Mouse (Mus musculus) CH12F3 (cell line): ENCODE results near the gene Top2b.

Experiments used
- in situ Hi-C: fragments of 300-500 bp; cut with MboI; formaldehyde crosslinking; loops from 2 replicates; pipeline ENCODE4 v1.14.3; 2020; ENCODE audit warnings: low sequenced_read_pairs

Top2b gene

GRCm38 (mm10) chr14:16405187-16405586, 40.2 kb downstream of the Top2b start:
- in situ Hi-C loops, result no loop called here

DNA sequence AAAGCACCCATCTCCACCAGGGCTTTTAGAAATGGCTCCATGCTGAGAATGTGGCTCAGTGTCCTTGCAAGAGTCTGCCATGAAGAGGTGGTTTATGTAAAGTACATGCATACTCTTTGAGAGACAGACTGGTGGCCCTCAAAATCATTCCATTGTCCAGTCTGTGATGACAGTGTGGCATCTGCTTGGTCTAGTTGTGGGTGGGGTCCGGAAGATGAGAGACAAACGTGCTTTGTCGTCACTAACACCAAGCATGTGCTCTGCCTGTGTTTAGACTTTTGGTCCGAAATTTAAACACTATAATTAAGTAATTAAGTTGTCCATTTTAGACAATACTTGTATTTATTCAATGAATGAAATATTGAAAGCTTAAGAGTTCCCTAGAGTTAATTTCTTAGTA, 49.2 kb downstream of the Top2b start:
- in situ Hi-C loops, result no loop called here

DNA sequence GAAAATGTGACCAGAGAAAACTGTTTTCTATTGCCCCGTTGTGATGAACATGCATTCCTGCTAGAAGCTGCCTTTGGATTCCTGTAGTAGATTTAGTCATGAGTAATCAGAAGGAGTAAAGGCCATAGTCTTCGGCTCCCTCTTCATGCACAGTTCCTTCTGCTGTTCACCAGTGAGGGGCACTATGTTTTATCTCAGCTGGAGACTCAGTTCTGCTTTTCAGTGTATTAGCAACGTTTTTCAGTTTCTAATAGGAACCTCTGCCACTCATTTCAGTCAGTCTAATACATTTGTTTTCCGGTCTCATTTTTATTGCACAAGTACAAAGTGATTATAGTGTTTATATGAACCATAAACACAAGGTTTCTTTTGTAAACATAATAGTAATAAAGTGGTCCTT, 62.6 kb downstream of the Top2b start:
- in situ Hi-C loops, result no loop called here

GRCm38 (mm10) chr14:16431941-16432499, 67.0 kb downstream of the Top2b start:
- in situ Hi-C loops, result no loop called here

DNA sequence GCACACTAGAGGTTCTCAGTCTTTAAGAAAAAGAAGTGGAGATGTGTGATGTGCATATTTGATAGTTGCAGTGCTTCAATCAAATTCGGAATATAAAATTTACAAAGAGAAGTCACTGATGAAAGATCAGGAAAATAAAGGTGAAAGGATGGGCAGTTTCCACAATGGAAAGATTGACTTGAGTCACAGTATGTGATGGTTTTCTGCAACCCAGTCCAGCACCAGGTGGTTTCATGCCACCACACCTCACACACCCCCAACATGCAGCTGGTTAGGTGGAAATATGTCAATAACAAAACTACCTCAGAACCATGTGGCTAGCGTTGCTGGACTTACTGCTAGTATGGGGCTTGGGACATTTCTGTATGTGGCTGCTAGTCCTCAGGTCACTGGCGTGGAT, 67.6 kb downstream of the Top2b start:
- in situ Hi-C loops, result no loop called here

GRCm38 (mm10) chr14:16433206-16433605, 68.2 kb downstream of the Top2b start:
- in situ Hi-C loops, result no loop called here

DNA sequence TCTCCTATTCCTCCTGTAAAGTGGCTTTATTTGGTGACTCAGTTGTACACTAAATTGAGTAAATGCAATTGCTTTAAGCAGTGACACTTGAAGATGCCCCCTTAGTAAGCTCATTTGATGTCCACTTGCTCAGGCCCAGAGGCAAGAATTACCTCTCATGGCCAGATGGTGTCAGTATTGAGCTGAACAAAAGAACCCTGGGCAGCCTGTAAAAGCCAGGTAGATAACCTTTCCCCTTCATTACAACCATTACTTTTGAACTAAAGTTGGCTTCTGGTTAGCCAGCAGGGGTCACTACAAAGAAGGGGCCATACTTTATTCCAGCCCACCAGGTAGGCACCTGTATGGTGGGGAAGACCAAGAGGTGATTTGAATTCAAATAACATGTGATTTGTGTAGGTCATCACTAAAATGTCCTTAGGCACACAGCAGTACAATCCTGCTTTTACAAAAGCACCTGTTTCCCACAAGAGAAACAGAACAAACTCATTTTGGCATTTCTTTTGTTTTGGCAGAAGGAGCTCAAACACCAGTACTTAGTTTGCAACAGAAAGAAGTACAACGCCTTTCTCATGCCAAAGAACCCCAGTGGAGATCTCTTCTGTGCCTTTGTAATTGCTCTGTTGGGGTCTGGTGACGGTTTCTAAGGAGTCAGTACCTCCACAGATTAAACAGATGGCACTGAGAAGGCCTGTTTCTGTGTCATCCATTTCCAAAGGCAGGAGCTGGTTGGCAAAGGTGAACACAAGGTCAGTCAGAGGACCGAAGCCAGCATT, 69.6 kb downstream of the Top2b start:
- in situ Hi-C loops, result no loop called here

DNA sequence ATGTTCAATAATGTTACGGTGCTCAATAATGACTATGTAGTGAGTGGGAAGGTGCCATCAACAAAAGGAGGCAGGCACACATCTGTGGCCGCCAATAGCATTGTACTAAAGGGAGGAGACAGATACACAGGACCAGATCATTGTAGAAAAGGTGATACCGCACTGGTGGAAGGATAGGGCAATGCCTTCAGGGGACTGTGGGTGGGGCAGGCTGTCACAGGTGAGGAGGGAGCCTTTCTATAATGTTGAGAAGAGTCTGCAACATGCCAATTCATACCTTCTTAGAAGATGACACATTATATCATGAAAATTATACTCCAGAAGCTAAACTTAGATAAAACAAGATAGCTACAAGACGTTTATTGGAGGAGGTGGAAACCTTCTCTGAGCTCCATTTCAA, 72.4 kb downstream of the Top2b start:
- in situ Hi-C loops, result no loop called here

DNA sequence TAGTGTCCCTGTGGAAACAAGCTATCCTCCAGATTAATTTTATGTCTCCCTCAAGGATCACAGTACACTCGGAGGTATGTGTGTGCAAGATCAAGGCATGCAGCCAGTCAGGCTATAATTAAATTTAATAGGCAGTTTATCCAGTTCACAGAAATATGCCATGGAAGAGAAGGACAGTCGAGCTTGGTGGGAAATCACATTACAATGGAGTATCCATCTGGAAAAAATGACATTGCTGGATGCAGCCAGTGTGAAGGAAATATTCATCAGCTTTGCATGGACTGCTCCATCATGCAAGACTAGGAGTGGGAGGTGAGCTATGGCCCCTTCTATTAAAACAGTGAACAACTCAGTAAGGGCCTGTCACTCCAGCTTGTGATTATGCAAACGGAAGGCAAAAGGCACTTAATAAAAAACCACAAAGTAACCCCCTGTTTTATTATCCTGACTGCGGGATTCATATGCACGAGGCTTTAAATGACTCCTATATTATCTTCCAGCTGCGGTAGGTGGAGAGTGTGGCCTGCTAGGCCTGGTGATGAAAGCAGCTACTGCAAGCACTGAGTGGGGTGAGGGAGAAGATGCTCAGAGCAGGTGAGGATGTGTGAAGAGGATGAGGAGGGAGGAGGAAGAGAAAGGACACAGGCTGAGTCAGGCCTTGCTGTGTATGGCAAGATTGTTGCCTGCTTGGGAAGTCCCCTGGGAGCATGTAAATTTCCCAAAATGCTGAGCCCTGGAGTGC, 74.6 kb downstream of the Top2b start:
- in situ Hi-C loops, result no loop called here

DNA sequence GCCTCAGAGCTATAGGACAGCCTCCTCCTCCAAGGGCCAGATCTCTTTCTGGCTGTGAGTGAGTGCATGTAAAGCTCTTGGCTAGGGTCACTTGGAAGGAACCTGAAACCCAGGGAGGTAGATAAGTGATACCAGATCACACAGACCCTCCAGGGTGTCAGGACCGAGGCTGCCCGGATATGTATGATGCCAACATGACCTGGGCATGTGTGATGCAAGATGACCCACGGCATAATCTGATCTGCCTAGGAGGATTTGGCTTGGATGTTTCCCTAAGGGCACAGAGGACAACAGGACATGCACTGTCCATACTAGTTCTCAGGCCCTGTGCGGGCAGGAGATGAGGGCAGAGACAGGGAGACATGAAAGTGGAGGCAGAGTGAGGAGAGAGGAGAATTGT, 79.9 kb downstream of the Top2b start:
- in situ Hi-C loops, result no loop called here

DNA sequence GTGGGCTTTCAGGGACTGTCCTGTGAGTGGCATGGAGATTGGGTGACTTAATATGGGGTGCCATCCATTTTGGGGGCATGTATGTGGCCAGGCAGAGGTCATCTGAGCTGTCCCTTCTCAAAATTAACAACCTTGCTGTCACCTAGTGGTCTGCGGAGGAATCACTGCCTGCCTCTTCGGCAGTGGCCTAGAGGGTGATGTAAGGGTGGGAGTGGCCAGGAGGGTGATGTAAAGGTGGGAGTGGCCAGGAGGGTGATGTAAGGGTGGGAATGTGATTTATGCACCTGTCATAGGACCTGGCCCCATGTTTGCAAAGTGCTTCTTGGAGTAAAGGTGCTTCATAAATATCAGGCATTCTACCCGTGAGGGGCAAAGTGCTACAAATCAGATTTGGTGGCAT, 82.6 kb downstream of the Top2b start:
- in situ Hi-C loops, result no loop called here

GRCm38 (mm10) chr14:16448269-16448987, 83.4 kb downstream of the Top2b start:
- in situ Hi-C loops, result no loop called here

DNA sequence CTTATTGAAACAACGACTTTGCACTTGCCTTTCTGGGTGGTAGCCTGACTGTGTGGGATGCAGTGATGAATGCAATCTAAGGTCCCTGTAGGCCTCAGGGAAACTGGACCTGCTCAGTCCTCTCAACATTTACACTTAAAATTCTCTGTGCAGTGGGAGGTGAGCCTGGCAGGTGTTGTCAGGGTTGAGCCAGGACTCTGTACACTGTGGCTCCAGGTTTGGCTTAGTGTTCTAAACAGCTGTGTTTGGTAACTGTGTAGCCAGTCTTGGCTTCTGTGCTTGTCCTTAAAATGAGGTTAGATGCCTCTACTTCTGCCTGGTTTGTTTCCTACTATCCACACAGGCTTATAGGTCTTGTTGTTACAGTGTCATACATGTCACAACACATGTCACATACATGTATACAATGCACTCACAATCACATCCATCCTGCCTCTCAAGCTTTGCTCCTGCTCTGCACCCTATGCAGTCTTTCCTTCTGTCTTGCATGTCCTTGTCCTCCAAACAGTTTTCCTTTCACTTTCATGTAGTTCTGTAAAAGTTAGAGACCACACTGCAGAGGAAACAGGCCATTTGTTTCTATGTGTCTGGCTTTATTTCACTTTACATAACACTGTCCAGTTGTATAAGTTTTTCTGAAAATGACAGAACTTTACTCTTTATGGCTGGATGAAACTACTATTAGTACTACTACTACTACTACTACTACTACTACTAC, 113.8 kb downstream of the Top2b start:
- in situ Hi-C loops, result no loop called here

DNA sequence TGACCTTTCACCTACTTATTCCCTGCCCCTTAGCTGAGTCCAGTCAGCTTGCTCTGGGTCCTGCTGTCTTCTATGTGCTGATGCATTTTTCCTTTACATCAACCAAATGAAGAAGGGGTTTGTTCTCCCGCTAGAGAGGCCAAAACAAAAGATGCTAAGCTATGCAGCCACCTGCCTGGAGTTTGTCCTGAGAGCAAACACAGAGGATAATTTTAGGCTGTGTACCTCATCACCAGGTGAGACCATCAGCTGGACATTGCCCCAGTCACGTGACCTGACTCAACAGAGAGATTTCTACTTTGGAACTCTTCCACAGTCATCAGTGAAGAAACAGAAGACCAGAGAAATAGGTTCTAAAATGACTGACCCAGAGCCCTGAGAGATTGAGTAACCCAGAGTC, 114.5 kb downstream of the Top2b start:
- in situ Hi-C loops, result no loop called here

DNA sequence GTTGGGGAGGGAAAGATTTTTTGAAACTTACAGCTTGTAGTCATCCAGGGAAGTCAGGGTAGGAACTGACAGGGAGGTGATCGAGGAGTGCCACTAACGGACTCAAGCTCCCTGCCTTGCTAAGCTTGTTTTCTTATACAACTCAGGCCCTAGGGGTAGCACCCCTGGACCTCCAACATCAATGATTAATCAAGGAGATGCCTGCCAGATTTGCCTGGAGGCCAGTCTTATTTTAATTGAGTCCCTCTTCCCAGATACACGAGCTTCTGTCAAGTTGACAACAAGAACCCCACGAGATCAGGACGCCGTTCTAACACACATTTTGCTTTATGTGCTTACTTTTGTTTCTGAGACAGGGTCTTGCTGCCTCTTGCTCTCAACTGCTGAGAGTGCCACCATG, 115.6 kb downstream of the Top2b start:
- in situ Hi-C loops, result no loop called here

GRCm38 (mm10) chr14:16483656-16484380, 118.8 kb downstream of the Top2b start:
- in situ Hi-C loops, result no loop called here
